Mouse (Mus musculus) hematopoietic stem cell, adult 5-6 weeks (primary cell): ENCODE measurements at regions not wholly inside any gene's neighbourhood (a gene's known extent, or its start where the extent isn't known, plus 50 kb on each side); places are given as distances from the start of the nearest gene placed in this dataset.
"Not testable (repeated sequence)": the region's sequence is repeated elsewhere in the genome, so short reads cannot be mapped to it uniquely, and the experiment has no call there.

ENCODE experiments used
- ATAC-seq, 2 experiments: fragments of 125-278 bp in 1 of 2; replicated peaks in 1 of 2; 2 replicates each; pipeline ENCODE4 v1.8.0; 2016 to 2017; ENCODE audit warnings: inconsistent platforms in 2 of 2, mild to moderate bottlenecking in 2 of 2, moderate number of reproducible peaks in 2 of 2, low read depth in 1 of 2, moderate TSS enrichment in 1 of 2; ENCODE audit not compliant: low FRiP score in 2 of 2, poor library complexity in 2 of 2, severe bottlenecking in 2 of 2, insufficient read depth in 1 of 2, low TSS enrichment in 1 of 2

DNA sequence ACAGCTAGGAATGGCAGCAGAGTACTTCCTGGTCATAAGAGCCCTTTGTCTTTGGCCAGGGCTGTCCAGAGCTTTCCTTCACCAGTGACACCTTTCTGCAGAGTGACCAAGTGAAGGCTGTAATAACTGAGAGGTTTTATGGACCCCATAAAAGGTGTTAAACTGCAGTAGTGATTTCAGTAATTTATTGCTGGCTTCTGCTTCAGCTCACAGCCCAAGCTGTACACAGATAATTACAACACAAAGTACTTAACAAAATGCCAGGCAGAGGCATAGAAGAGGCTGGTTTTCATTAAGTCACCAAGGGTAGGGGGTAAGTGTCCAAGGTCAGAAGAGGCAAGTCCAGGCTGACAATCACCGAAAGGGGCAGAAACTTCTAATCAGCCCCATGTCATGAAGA, 83.8 kb downstream of the Eif4e start:
- no peak for ATAC-seq

DNA sequence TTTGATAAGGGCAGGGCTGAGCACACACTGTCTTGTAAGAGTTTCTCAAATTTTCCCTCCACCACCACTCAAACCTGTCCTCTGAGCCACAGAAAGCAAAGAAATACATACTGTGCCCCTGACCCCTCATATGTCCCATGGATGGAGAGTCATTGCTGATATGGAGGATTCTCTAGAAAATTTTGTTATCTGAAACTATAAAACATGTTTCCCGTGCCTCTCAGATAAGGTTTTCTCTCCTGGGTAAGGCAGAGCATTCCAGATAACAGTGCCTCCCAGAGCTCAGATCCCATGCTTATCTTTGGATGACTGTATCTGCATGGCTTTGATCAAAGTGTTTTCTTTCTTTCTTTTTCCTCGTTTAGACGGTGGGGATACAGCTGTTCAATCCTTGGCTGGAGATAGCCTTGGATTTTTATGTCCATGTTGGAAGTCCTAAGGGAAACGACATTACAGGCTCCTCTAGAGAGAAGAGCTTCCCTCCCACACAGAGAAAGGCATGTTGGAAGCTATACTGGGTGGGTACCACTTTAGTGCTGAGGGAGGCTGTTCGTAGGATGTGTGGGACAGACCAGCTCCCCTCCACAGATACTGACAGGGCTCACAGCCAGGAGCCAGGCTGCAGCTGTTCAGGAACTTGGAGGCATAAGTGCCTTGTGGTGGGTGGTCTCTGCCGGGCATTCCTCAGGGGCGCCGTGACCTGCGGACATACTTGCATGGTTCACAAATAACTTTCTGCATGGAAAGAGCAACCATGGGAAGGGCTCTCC, 87.1 kb downstream of the Eif4e start:
- no peak; a peak in 1 of 4 replicates for ATAC-seq

DNA sequence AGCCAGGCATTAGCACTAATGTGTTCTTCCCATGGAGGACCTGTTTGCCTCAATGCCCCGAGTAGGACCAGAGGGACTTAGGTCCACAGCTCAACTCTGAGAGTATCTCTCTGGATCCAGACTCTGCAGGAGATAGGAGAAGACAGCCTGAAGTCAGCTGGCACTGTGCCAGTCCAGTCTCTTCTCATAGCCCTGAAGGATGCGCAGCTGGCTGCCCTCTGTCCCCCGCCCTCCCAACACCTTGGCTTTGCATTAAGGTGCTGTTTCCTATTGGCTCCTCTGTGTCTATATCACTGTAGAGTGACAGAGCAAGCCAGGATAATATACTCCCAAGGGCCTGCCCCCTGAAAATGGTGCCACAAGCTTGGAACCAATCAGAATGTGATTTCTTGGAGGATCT, 87.7 kb downstream of the Eif4e start:
- peak; percentile 6 to 12; a peak in 1 of 4 replicates for ATAC-seq

- no peak for ATAC-seq
Observed at GRCm38 (mm10) chr3:138614899-138615298, 88.9 kb downstream of the Eif4e start.

DNA sequence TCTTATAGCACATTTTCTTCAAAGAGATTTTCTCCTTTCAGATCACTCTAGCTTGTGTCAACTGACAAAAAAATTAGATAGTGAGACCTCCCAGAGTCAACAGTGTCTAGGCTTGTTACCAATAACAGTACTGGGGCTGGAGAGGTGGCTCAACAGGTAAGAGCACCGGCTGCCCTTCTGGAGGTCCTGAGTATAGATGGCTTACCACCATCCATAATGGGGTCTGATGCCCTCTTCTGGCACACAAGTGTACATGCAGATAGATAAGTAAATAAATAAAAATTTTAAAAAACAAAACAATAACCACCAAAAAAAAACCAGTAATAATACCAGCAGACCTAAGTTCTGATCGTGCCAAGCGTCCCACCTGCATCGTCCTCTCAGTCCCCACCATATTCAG, 94.3 kb downstream of the Eif4e start:
- 0 out of 4 replicates have a peak, but pooled peaks of 1 of the 2 experiments have one; percentile 27 for ATAC-seq

DNA sequence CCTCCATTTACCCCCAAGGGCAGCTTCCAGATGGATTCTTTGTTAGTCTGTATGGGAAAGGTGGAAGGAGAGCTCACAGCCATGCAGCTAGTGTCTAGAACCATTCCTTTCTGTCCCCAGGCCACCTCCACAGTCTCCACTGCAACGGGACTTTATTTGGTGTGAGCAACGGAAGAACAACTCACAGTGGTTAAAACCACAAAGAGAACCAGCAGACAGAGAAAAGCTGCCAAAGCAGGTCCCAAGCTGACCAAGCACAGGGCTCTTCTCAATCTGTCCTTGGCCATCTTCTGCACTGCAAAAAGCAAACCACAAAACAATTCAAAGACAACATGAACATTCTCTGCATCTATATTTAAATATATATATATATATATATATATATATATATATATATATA, 98.1 kb downstream of the Eif4e start:
- ATAC-seq: peak in 1 of 2 experiments; percentile 32; a peak in 1 of 4 replicates

- no peak for ATAC-seq
Observed at GRCm38 (mm10) chr3:138626230-138626629, 100.3 kb downstream of the Eif4e start.

GRCm38 (mm10) chr3:138630231-138630630, 104.3 kb downstream of the Eif4e start:
- no peak for ATAC-seq

DNA sequence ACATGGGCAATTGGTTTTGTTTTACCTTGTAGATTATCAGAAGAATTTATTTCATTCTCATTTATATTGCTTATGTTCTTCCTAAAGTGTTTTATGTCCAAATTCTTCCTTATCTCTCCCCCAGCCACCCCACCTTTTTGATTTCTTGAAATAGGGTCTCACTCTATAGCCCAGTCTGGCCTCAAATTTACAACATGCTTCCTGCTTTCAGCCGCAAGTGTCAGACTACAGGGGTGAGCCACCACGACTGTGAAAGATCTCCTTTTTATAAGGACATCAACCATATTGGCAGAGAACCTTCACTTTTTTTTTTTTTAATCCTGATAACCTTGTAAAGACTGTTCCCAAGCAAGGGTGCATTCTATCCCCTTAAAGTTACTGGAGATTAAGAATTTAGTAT, 106.1 kb downstream of the Eif4e start:
- peak; percentile 51 to 69; a peak in 3 of 4 replicates for ATAC-seq

DNA sequence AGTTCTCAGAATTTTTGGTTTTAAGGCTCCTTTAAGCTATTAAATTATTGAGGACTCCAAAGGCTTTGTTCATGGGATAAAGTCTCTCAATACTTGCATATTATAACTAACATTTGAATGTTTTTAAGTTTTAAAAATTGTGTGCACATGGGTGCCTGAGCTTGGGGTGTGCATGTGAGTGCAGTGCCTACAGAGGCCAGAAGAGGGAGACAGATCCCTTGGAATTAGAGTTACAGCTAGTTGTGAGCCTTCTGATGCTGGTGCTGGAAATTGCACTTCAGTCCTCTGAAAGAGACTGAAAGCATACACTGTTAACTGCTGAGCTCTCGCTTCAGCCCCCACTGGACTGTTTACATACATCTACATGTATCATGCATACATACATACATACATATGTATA, 100.0 kb upstream of the Tspan5 start:
- 0 out of 4 replicates have a peak, but pooled peaks of 1 of the 2 experiments have one; percentile 42 for ATAC-seq

- ATAC-seq: no peak
Observed at GRCm38 (mm10) chr3:138643951-138644285, 98.1 kb upstream of the Tspan5 start.

- peak in 1 of 2 experiments; percentile 12; a peak in 1 of 4 replicates for ATAC-seq
Observed at GRCm38 (mm10) chr3:138644286-138644951, 97.6 kb upstream of the Tspan5 start.

- no peak for ATAC-seq
Observed at GRCm38 (mm10) chr3:138645320-138645719, 96.7 kb upstream of the Tspan5 start.

DNA sequence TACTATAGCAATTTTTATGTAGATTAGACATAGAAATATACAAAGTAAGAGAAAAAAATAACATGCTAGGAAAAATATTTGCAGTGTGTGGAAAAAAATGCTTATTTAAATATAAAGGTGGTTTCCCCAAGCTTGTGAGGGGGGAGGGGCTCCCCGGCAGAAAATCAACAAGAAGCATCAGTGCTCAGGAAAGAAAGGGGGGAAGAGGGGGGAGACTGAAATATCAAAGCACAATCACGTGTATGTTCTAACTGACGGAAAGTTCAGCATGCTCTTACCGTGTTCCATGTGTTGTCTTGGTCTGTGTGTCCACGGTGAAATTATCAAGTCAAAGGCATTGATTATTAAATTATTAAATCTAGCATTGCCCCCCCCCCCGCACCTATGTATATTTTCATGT, 92.3 kb upstream of the Tspan5 start:
- ATAC-seq: no peak

DNA sequence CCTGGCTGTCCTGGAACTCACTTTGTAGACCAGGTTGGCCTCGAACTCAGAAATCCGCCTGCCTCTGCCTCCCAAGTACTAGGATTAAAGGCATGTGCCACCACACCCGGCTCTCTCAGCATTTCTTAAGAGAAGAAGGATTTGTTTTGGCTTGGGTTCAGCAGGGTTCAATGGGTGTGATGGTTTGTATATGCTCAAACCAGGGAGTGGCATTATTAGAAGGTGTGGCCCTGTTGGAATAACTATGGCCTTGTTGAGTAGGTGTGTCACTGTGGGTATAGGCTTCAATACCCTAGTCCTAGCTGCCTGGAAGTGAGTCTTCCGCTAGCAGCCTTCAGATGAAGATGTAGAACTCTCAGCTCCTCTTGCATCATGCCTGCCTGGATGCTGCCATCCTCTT, 91.3 kb upstream of the Tspan5 start:
- not testable (repeated sequence) for ATAC-seq

GRCm38 (mm10) chr3:138651361-138652205, 90.4 kb upstream of the Tspan5 start:
- ATAC-seq: no peak

DNA sequence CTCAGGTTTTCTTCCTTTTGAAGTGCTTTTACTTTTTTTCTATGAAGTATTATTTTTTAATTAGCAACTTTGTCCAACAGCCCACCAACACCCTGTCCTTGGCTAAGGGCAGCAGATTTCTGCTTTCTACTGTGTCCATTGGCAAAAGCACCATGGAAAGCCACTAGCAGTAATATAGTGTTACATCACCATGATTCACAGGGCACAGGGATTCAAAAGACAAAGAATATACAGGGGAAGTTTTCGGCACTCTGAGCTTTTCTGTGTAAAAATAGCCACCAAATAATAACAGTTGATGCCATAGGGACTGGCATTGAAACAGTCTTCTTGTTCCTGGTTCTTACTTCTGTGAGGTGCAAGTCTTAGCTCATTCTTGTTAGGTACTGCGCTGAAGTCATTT, 89.8 kb upstream of the Tspan5 start:
- no peak for ATAC-seq

GRCm38 (mm10) chr3:138652685-138653084, 89.3 kb upstream of the Tspan5 start:
- no peak for ATAC-seq
